Mouse (Mus musculus): ENCODE measurements at regions not wholly inside any gene's neighbourhood (a gene's known extent, or its start where the extent isn't known, plus 50 kb on each side); places are given as distances from the start of the nearest gene placed in this dataset.

- Histone ChIP-seq H3K4me1 (ENCODE audit: control insufficient read depth in 1 of 2, insufficient read depth in 2 of 2, low read length in 2 of 2) (no peaks in the 10 kb centered on the region), H3K4me3 (ENCODE audit: control insufficient read depth in 1 of 2, insufficient read depth in 1 of 2, low read depth in 2 of 2, low read length in 2 of 2) (no peak overlapping the region), H3K36me3 (ENCODE audit: control insufficient read depth in 1 of 2, insufficient read depth in 2 of 2, low read length in 2 of 2) (no peaks in the 10 kb centered on the region), H3K27me3 (ENCODE audit: control insufficient read depth in 1 of 2, insufficient read depth in 2 of 2, low read length in 2 of 2) (no peaks in the 10 kb centered on the region), H3K9me3 (replicated peaks; ENCODE audit: insufficient read depth, low read length) (no peaks in the 10 kb centered on the region), H3K79me2 (ENCODE audit: control insufficient read depth, insufficient read depth, low read length, poor library complexity) (no peaks in the 10 kb centered on the region), H3K27ac (ENCODE audit: control insufficient read depth, low read depth, low read length) (no peak overlapping the region), H3K9ac (ENCODE audit: control insufficient read depth, low read depth, low read length, poor library complexity, severe bottlenecking) (no peak overlapping the region)
- no peak for TF ChIP-seq ZKSCAN1 (IDR thresholded peaks at IDR 0.05; ENCODE audit: low read depth, low read length)
- TF ChIP-seq MAFK (IDR thresholded peaks at IDR 0.05; ENCODE audit: borderline replicate concordance, low read depth, low read length), result no peak
- TF ChIP-seq ELF1 (IDR thresholded peaks at IDR 0.05; ENCODE audit: low read depth, low read length), result no peak
- no peak for TF ChIP-seq MAZ (IDR thresholded peaks at IDR 0.05; ENCODE audit: low read depth, low read length)
- TF ChIP-seq POLR2AphosphoS5 (IDR thresholded peaks at IDR 0.05; ENCODE audit: borderline replicate concordance, low read depth, low read length), result no peak
- no peak for TF ChIP-seq CHD2 (IDR thresholded peaks at IDR 0.05; ENCODE audit: low read length)
- TF ChIP-seq CTCF (IDR thresholded peaks at IDR 0.05 in 2 of 3, conservative IDR thresholded peaks at IDR 0.05 in 1 of 3; ENCODE audit: control insufficient read depth in 1 of 3, insufficient read depth in 1 of 3, low read depth in 2 of 3, low read length in 3 of 3, poor library complexity in 1 of 3, severe bottlenecking in 1 of 3), result no peak
- no peak for TF ChIP-seq TCF12 (IDR thresholded peaks at IDR 0.05; ENCODE audit: low read depth, low read length)
- TF ChIP-seq NELFE (IDR thresholded peaks at IDR 0.05; ENCODE audit: low read depth, low read length), result no peak
- no peak for TF ChIP-seq ETS1 (IDR thresholded peaks at IDR 0.05; ENCODE audit: low read depth, low read length)
- no peak for TF ChIP-seq MYC (IDR thresholded peaks at IDR 0.05; ENCODE audit: low read depth, low read length)
- no peak for TF ChIP-seq KAT2A (conservative IDR thresholded peaks at IDR 0.05; ENCODE audit: low read depth, low read length)
- TF ChIP-seq MXI1 (IDR thresholded peaks at IDR 0.05; ENCODE audit: low read depth, low read length), result no peak
- no peak for TF ChIP-seq NRF1 (IDR thresholded peaks at IDR 0.05; ENCODE audit: insufficient read depth, low read depth, low read length, poor library complexity, severe bottlenecking)
- no peak for TF ChIP-seq GATA1 (IDR thresholded peaks at IDR 0.05; ENCODE audit: low read depth, low read length)
- TF ChIP-seq UBTF (IDR thresholded peaks at IDR 0.05; ENCODE audit: borderline replicate concordance, insufficient read depth, low read depth, low read length), result no peak
- DNase-seq (ENCODE audit: low read depth, low spot score), result no peak
Measured at GRCm38 (mm10) chr6:135610504-135611096, 248.3 kb downstream of the Emp1 start.

GRCm38 (mm10) chr6:135627928-135628327 is 265.6 kb downstream of the Emp1 start:
- Histone ChIP-seq H3K9me3 (replicated peaks; ENCODE audit: insufficient read depth, low read length) (no peaks in the 10 kb centered on the region), H3K4me1 (ENCODE audit: control insufficient read depth in 1 of 2, insufficient read depth in 2 of 2, low read length in 2 of 2) (no peaks in the 10 kb centered on the region), H3K27ac (ENCODE audit: control insufficient read depth, low read depth, low read length) (no peak overlapping the region), H3K79me2 (ENCODE audit: control insufficient read depth, insufficient read depth, low read length, poor library complexity) (no peaks in the 10 kb centered on the region), H3K9ac (ENCODE audit: control insufficient read depth, low read depth, low read length, poor library complexity, severe bottlenecking) (no peak overlapping the region), H3K36me3 (ENCODE audit: control insufficient read depth in 1 of 2, insufficient read depth in 2 of 2, low read length in 2 of 2) (no peaks in the 10 kb centered on the region), H3K27me3 (ENCODE audit: control insufficient read depth in 1 of 2, insufficient read depth in 2 of 2, low read length in 2 of 2) (no peaks in the 10 kb centered on the region), H3K4me3 (ENCODE audit: control insufficient read depth in 1 of 2, insufficient read depth in 1 of 2, low read depth in 2 of 2, low read length in 2 of 2) (no peak overlapping the region)
- TF ChIP-seq USF1 (IDR thresholded peaks at IDR 0.05; ENCODE audit: low read depth, low read length) (no peak), MAZ (IDR thresholded peaks at IDR 0.05; ENCODE audit: low read depth, low read length) (no peak), CTCF (IDR thresholded peaks at IDR 0.05 in 2 of 3, conservative IDR thresholded peaks at IDR 0.05 in 1 of 3; ENCODE audit: control insufficient read depth in 1 of 3, insufficient read depth in 1 of 3, low read depth in 2 of 3, low read length in 3 of 3, poor library complexity in 1 of 3, severe bottlenecking in 1 of 3) (no peak), POLR2A (IDR thresholded peaks at IDR 0.05; ENCODE audit: control insufficient read depth in 1 of 2, insufficient read depth in 1 of 2, low read depth in 1 of 2, low read length in 2 of 2, poor library complexity in 1 of 2) (no peak), EP300 (IDR thresholded peaks at IDR 0.05; ENCODE audit: low read depth in 1 of 2, low read length in 2 of 2) (no peak), UBTF (IDR thresholded peaks at IDR 0.05; ENCODE audit: borderline replicate concordance, insufficient read depth, low read depth, low read length) (no peak)
- no peak for DNase-seq (ENCODE audit: low read depth, low spot score)

Data from MEL (cell line).